Mouse (Mus musculus) embryonic facial prominence, embryonic 14.5 days (tissue): ENCODE results near the gene Tiam2. TPM values are rescaled to one million over a fixed set of nuclear protein-coding genes. Genes with fewer than 3 reads are reported as not detected.

Experiments used
- ATAC-seq: fragments of 200-750 bp; cut with Nextera tagmentation; 2 replicates; pipeline ENCODE4 v1.8.0; 2017; ENCODE audit warnings: low read depth, moderate number of reproducible peaks, moderate TSS enrichment
- DNase-seq: peaks from one replicate; pipeline ENCODE4 v3.0.0-alpha.2; 2015; ENCODE audit warnings: low spot score
- H3K27ac ChIP-seq: fragments of 300-500 bp; sonication (generic); replicated peaks from 2 replicates; pipeline ENCODE4 v1.5.1; 2014; ENCODE audit warnings: low read depth, mild to moderate bottlenecking, low read length, moderate library complexity
- H3K27me3 ChIP-seq: fragments of 300-500 bp; sonication (generic); replicated peaks from 2 replicates; pipeline ENCODE4 v1.6.1; 2014; ENCODE audit warnings: low read length; ENCODE audit not compliant: control insufficient read depth, insufficient read depth
- H3K36me3 ChIP-seq: fragments of 300-500 bp; sonication (generic); 2 replicates; pipeline ENCODE4 v1.6.1; 2014; ENCODE audit warnings: low read length, mixed read lengths; ENCODE audit not compliant: control insufficient read depth, insufficient read depth
- H3K4me1 ChIP-seq: fragments of 300-500 bp; sonication (generic); 2 replicates; pipeline ENCODE4 v1.6.1; 2014; ENCODE audit warnings: antibody characterized with exemption, low read length; ENCODE audit not compliant: control insufficient read depth, insufficient read depth
- H3K4me2 ChIP-seq: fragments of 300-500 bp; sonication (generic); 2 replicates; pipeline ENCODE4 v1.6.1; 2014; ENCODE audit warnings: low read depth, mild to moderate bottlenecking, low read length, moderate library complexity, mixed read lengths
- H3K4me3 ChIP-seq: fragments of 300-500 bp; sonication (generic); 2 replicates; pipeline ENCODE4 v1.5.1; 2014; ENCODE audit warnings: low read depth, mild to moderate bottlenecking, low read length
- H3K9ac ChIP-seq: fragments of 300-500 bp; sonication (generic); 2 replicates; pipeline ENCODE4 v1.6.1; 2014; ENCODE audit warnings: low read depth, mild to moderate bottlenecking, low read length, moderate library complexity, mixed read lengths
- H3K9me3 ChIP-seq: fragments of 300-500 bp; sonication (generic); 2 replicates; pipeline ENCODE4 v1.6.1; 2016; ENCODE audit warnings: low read length; ENCODE audit not compliant: control insufficient read depth
- WGBS: fragments of 180-500 bp; shearing (Covaris S2); extraction: QIAGEN DNeasy Blood & Tissue Kit; methylation state at CpG from one replicate; pipeline ENCODE4 v1.1.7; 2014; 5-methylcytosine and 5-hydroxymethylcytosine counted together
- polyA plus RNA-seq: library from polyadenylated mRNA; unstranded; fragments of >200 nt; fragmentation: Nextera tagmentation; extraction: Ambion mirVana; gene quantifications from 2 replicates; pipeline ENCODE4 v1.2.1, GENCODE M21; 2014

Gene Tiam2
- polyA plus RNA-seq, 1 experiment from 2014 or later: 19.9 TPM

DNA sequence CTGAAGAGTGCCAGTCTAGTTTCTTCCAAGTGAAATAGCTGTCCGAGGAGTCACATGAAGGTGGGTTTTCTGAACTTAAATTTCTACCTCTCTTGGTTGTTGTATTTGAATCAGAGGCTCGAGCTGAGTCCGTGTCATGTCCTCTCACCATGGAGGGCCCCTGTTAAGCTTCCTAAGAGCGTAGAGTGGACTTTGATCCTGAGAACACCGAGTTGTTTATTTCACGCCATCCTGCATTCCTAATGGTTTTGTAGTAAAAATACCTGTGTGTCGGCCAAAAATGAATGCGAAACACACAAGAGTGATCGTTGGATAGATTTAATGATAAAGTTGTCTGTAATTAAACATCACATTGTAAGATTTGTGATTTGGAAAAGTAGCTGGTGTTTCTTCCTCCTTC lies 128.5 kb downstream of the Tiam2 start:
- WGBS: 87% methylated on average over 9 of the region's 9 CpGs

DNA sequence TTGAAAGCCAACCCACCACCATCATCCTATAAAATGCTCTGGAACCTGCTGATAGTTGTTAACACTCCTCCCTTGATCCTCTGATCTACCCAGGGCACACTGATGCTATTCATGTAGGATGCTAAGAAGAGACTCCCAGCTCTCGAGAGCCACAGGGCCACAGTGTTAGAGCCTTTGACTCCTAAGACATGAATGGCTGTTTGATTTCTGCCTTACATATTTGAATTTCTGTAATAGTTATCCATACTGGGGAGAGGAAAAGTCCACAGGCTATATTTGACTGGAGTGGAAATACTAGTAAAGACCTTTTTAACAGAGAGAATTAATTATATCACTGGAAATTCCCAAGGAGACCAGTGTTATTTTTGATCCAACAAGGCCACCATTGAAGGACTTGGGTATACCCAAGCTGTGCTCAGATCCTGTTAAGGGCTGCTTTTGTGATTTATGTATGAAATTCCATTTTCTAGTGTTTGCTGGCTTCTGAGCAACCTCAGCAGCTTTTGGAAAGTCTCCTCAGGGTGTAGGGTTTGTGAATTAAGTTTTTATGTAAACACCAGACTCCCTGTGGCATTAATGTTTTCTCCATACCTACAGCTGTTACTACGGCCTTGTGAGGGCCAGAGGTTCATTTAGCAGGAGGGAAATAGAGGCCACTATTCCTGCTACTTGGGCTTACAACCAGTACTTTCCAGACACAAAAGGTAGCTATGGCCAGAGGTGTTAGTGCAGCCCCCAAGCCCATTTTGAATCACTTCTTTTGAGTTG lies 131.7 kb downstream of the Tiam2 start:
- Histone ChIP-seq H3K4me3 (no peak overlapping the region), H3K27ac (0 out of 2 replicates have a peak overlapping the region, but pooled peaks have one; percentile 28), H3K4me2 (no peak overlapping the region), H3K4me1 (no peaks in the 10 kb centered on the region), H3K36me3 (peaks cover 28% of the 10 kb centered on the region), H3K27me3 (no peaks in the 10 kb centered on the region), H3K9me3 (no peaks in the 10 kb centered on the region), H3K9ac (no peak overlapping the region)
- ATAC-seq (no peak), DNase-seq (peak; percentile 27)
- WGBS: 52% methylated on average over 2 of the region's 2 CpGs

More for the DNA sequence above, 128.5 kb downstream of the Tiam2 start:
- no peaks in the 10 kb centered on the region for H3K4me1 ChIP-seq
- H3K27ac ChIP-seq: no peak overlapping the region
- H3K36me3 ChIP-seq: peaks cover 49% of the 10 kb centered on the region
- H3K4me2 ChIP-seq: no peak overlapping the region
- no peaks in the 10 kb centered on the region for H3K9me3 ChIP-seq
- no peak overlapping the region for H3K9ac ChIP-seq
- H3K4me3 ChIP-seq: no peak overlapping the region
- H3K27me3 ChIP-seq: no peaks in the 10 kb centered on the region
- no peak for ATAC-seq
- DNase-seq: no peak

DNA sequence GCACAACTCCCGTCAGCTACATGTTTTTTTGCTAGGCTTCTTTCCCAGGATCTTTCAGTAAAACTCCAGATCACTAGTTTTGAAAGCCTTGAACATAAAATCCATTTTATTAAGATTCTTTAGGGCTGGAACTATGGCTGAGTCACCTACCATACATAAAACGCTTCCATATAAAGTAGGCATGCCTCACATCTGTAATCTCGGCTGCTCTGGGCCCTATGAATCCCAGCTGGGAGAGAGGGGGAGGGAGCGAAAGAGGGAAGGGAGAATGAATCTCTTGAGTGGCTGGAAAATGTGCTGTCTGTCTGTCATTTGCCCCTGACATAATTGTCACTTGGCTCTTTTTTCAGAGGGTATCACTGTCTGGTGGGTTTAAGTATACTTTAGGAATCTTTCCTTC lies 139.5 kb downstream of the Tiam2 start:
- peaks cover 9% of the 10 kb centered on the region; the same call in 1 of the 2 replicates for H3K4me1 ChIP-seq
- no peak overlapping the region for H3K27ac ChIP-seq
- no peak overlapping the region for H3K4me3 ChIP-seq
- no peak overlapping the region for H3K4me2 ChIP-seq
- no peaks in the 10 kb centered on the region for H3K27me3 ChIP-seq
- DNase-seq: no peak
- H3K9ac ChIP-seq: no peak overlapping the region
- peaks cover 14% of the 10 kb centered on the region; the same call in 1 of the 2 replicates for H3K36me3 ChIP-seq
- no peaks in the 10 kb centered on the region for H3K9me3 ChIP-seq
- ATAC-seq: no peak
- WGBS: 68% methylated on average over 4 of the region's 4 CpGs

DNA sequence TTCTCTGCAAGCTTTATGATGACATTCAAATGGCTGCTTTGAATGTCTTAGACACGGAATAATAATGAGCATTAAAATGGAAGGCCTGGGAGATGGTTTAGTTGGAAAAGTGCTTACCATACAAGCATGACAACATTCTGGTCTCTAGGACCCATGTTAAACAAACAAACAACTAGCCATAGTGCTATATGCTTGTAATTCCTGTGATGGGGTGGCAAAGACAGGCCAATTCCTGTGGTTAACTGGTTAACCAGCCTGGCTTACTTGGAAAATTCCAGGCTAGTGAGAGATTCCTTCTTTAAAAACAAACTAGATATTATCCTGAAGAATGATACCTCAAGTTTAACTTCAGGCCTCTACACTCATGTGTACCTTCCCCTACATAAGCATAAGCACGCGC lies 140.3 kb downstream of the Tiam2 start:
- Histone ChIP-seq H3K4me1 (peaks cover 9% of the 10 kb centered on the region; the same call in 1 of the 2 replicates), H3K9me3 (no peaks in the 10 kb centered on the region), H3K27me3 (no peaks in the 10 kb centered on the region), H3K36me3 (peaks cover 17% of the 10 kb centered on the region; the same call in 1 of the 2 replicates), H3K4me3 (no peak overlapping the region), H3K4me2 (no peak overlapping the region), H3K27ac (no peak overlapping the region), H3K9ac (no peak overlapping the region)
- DNase-seq (no peak), ATAC-seq (no peak)
- 94% methylated on average over 3 of the region's 3 CpGs for WGBS

DNA sequence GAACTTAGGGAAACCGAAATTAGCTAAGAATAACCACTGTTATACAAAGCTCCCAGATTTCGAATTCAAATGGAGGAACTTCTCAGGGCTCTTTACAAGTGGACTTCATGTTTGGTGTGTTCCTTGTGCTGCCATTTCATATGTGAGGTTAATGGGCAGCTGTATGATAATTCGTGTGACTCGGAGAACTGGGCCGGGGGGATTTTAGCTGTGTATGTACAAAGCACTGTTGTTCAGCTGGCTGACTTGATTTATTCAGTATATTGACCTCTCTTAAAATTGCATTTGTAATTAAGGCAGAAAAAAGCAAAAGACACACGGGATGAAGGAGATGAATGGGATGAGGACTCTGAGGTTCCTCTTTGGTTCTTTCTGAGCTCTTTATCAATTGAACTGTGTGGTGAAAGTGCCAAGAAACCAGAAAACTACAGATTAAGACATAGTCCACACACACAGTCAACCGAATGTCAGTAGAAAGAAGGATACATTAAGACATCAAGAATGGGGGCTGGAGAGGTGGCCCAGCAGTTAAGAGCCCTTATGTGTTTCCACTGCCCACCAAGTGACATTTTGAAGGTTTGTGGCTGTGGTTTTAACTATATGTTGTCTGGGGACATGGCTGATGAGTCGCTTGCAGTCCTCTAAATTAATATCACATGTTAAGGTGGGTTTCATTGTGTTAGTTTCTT lies 141.4 kb downstream of the Tiam2 start:
- ATAC-seq (no peak), DNase-seq (no peak)
- Histone ChIP-seq H3K4me3 (no peak overlapping the region), H3K4me2 (no peak overlapping the region), H3K27ac (no peak overlapping the region), H3K4me1 (peaks cover 9% of the 10 kb centered on the region; the same call in 1 of the 2 replicates), H3K9me3 (no peaks in the 10 kb centered on the region), H3K27me3 (no peaks in the 10 kb centered on the region), H3K9ac (no peak overlapping the region), H3K36me3 (peaks cover 17% of the 10 kb centered on the region; the same call in 1 of the 2 replicates)
- WGBS: 82% methylated on average over 8 of the region's 8 CpGs

DNA sequence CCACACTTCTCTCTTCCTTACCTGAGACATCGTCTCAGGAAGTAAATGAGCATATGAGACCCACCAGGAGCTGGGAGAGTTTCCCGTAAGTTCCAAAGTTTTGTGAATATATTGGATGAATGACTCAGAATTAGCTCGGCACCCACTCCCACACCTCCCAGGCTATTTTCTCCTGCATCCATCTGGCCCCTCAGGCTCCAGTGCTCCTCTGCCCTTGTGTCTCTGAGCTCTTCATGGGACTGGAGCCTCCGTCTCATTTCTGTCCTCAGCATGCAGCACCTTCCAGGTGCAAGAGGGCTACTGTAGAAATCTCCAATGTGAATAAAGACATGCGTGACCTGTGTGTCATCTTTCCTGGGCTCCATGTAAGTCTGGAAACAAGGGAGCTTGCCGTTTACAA lies 145.6 kb downstream of the Tiam2 start:
- no peak for DNase-seq

DNA sequence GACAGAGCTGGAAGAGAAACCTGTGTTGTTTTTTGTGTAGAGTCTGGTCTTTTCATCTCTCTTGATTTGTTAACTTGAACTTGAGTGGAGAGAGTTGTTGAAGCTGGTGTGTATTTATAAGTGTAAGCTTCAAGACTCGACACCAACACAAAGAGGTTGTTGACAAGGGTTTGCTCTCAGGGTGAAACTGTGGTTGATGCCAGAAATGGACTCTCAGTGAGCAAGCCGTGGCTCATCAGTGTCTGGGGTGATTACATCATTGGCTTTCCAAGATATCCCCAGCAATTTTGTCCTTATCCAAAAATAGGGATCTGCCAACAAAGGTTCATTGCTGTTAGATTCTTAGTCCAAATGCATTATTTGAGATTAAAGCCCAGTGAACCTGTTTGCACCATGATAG lies 150.2 kb downstream of the Tiam2 start:
- Histone ChIP-seq H3K4me2 (no peak overlapping the region), H3K9me3 (no peaks in the 10 kb centered on the region), H3K27ac (no peak overlapping the region), H3K27me3 (no peaks in the 10 kb centered on the region), H3K4me3 (no peak overlapping the region), H3K4me1 (no peaks in the 10 kb centered on the region), H3K9ac (no peak overlapping the region), H3K36me3 (peaks cover 27% of the 10 kb centered on the region; the same call in 1 of the 2 replicates)
- WGBS: 67% methylated on average over 2 of the region's 2 CpGs
- DNase-seq (no peak), ATAC-seq (no peak)

More for the DNA sequence above, 145.6 kb downstream of the Tiam2 start:
- no peak overlapping the region for H3K9ac ChIP-seq
- peaks cover 17% of the 10 kb centered on the region; the same call in 1 of the 2 replicates for H3K36me3 ChIP-seq
- no peak overlapping the region for H3K4me3 ChIP-seq
- H3K9me3 ChIP-seq: no peaks in the 10 kb centered on the region
- H3K27ac ChIP-seq: no peak overlapping the region
- H3K4me2 ChIP-seq: no peak overlapping the region
- H3K27me3 ChIP-seq: no peaks in the 10 kb centered on the region
- no peak for ATAC-seq
- 83% methylated on average over 6 of the region's 6 CpGs for WGBS
- H3K4me1 ChIP-seq: no peaks in the 10 kb centered on the region

DNA sequence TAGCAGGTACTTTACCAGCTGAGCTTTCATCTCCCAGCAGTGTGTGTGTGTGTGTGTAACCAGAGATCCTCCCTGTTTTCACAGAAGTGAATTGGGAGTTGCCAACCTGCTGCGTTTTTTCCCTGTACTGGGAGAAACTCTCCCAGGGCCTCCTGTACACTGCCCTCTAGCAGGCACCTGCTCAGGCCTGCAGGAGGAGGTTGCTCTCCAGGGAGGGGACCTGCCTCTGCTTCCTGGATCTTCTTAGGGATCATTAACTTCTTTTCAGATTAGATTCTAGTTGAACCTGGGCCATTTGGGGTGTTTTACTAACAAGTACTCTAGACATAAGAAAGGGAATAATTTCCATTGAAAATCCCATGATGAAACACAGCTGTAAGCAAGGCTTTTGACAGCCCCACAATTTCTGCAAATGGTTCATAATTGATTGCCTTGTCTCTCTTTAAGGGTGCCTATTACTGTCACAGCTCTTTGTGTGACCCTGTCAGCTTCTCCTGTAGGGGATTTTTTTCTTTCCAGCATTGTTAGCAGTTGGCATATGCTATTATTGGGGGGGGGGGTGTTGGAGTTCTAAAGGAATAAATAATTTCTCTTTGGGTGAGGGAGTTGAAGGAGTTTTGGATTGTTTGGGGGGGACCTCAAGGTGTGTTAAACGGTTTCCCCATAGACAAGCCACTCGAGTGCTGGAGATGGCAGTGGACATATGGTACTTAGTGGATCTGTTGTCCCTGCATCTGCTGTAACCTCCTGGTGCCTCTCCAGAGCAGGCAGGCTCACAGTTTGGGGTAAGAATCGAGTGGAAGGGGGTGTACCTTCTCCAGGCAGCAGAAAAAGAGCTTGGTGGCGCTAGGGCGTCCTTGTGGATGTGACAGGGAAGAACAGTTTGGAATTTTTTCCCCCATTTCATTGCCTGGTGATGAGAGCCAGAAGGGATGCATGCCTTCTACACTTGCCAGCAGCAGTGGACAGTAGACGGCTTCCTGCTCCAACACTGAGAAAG lies 155.5 kb downstream of the Tiam2 start:
- H3K9ac ChIP-seq: no peak overlapping the region
- no peaks in the 10 kb centered on the region for H3K27me3 ChIP-seq
- no peaks in the 10 kb centered on the region for H3K9me3 ChIP-seq
- no peaks in the 10 kb centered on the region for H3K4me1 ChIP-seq
- H3K36me3 ChIP-seq: peaks cover 38% of the 10 kb centered on the region; the same call in 1 of the 2 replicates
- H3K4me2 ChIP-seq: no peak overlapping the region
- 64% methylated on average over 7 of the region's 7 CpGs for WGBS
- no peak overlapping the region for H3K4me3 ChIP-seq
- DNase-seq (peak; percentile 38), ATAC-seq (no peak; the same call in 1 of the 2 replicates)
- no peak overlapping the region for H3K27ac ChIP-seq
